Mouse (Mus musculus) MEL (cell line): Measurements from ENCODE around the gene Sgf29. TPM values are rescaled to one million over a fixed set of nuclear protein-coding genes. Genes with fewer than 3 reads are reported as not detected.

ENCODE experiments used
- DNase-seq: peaks from one replicate; pipeline ENCODE4 v3.0.0; 2011; ENCODE audit warnings: low read depth, low spot score
- H3K27ac ChIP-seq: 2 replicates; pipeline ENCODE4 v1.5.1; 2012; ENCODE audit warnings: low read depth, mild to moderate bottlenecking, control low read depth, low read length, moderate library complexity; ENCODE audit not compliant: control insufficient read depth
- H3K27me3 ChIP-seq, 2 experiments: fragments of 150-350 bp in 1 of 2; sonication (generic) in 1 of 2; 2 replicates each; pipeline ENCODE4 v1.6.1; 2012; ENCODE audit warnings: low read length in 2 of 2, mild to moderate bottlenecking in 2 of 2, improper control_type of control experiment in 1 of 2, moderate library complexity in 1 of 2; ENCODE audit not compliant: insufficient read depth in 2 of 2, control insufficient read depth in 1 of 2
- H3K36me3 ChIP-seq, 2 experiments: 2 replicates each; pipeline ENCODE4 v1.6.1; 2012 to 2014; ENCODE audit warnings: low read length in 2 of 2, improper control_type of control experiment in 1 of 2, inconsistent platforms in 1 of 2, mild to moderate bottlenecking in 1 of 2; ENCODE audit not compliant: insufficient read depth in 2 of 2, control insufficient read depth in 1 of 2
- H3K4me1 ChIP-seq, 2 experiments: fragments of 150-350 bp in 1 of 2; sonication (generic) in 1 of 2; 2 replicates each; pipeline ENCODE4 v1.6.1; 2012; ENCODE audit warnings: low read length in 2 of 2, improper control_type of control experiment in 1 of 2, mild to moderate bottlenecking in 1 of 2; ENCODE audit not compliant: insufficient read depth in 2 of 2, control insufficient read depth in 1 of 2
- H3K4me3 ChIP-seq, 2 experiments: fragments of 150-350 bp in 1 of 2; sonication (generic) in 1 of 2; 2 replicates each; pipeline ENCODE4 v1.5.1; 2012; ENCODE audit warnings: low read depth in 2 of 2, low read length in 2 of 2, mild to moderate bottlenecking in 2 of 2, moderate library complexity in 2 of 2, control low read depth in 1 of 2, improper control_type of control experiment in 1 of 2; ENCODE audit not compliant: control insufficient read depth in 1 of 2, insufficient read depth in 1 of 2
- H3K79me2 ChIP-seq: 2 replicates; pipeline ENCODE4 v1.6.1; 2012; ENCODE audit warnings: mild to moderate bottlenecking, low read length, moderate library complexity; ENCODE audit not compliant: control insufficient read depth, poor library complexity, insufficient read depth
- H3K9ac ChIP-seq: 2 replicates; pipeline ENCODE4 v1.6.1; 2012; ENCODE audit warnings: low read depth, mild to moderate bottlenecking, control low read depth, low read length, moderate library complexity; ENCODE audit not compliant: control insufficient read depth, poor library complexity, severe bottlenecking
- H3K9me3 ChIP-seq: fragments of 150-350 bp; sonication (generic); replicated peaks from 2 replicates; pipeline ENCODE4 v1.6.1; 2012; ENCODE audit warnings: mild to moderate bottlenecking, low read length, improper control_type of control experiment, moderate library complexity; ENCODE audit not compliant: insufficient read depth
- BHLHE40 ChIP-seq: IDR thresholded peaks from 2 replicates; pipeline ENCODE4 v1.6.1; 2012; ENCODE audit warnings: low read depth, mild to moderate bottlenecking, inconsistent platforms, low read length, improper control_type of control experiment, borderline replicate concordance
- CHD1 ChIP-seq: IDR thresholded peaks from 2 replicates; pipeline ENCODE4 v1.6.1; 2012; ENCODE audit warnings: low read depth, mild to moderate bottlenecking, inconsistent platforms, low read length, improper control_type of control experiment
- CTCF ChIP-seq, 3 experiments: IDR thresholded peaks in 2 of 3; conservative IDR thresholded peaks in 1 of 3; 2 replicates each; pipeline ENCODE4 v1.5.1; 2011 to 2012; ENCODE audit warnings: low read length in 3 of 3, low read depth in 2 of 3, mild to moderate bottlenecking in 2 of 3, improper control_type of control experiment in 1 of 3, inconsistent platforms in 1 of 3, mixed read lengths in 1 of 3, moderate library complexity in 1 of 3; ENCODE audit not compliant: control insufficient read depth in 1 of 3, insufficient read depth in 1 of 3, poor library complexity in 1 of 3, severe bottlenecking in 1 of 3
- E2F4 ChIP-seq: IDR thresholded peaks from 2 replicates; pipeline ENCODE4 v1.6.1; 2011; ENCODE audit warnings: low read depth, low read length, improper control_type of control experiment, borderline replicate concordance
- ELF1 ChIP-seq: IDR thresholded peaks from 2 replicates; pipeline ENCODE4 v1.6.1; 2014; ENCODE audit warnings: low read depth, mild to moderate bottlenecking, inconsistent platforms, low read length, improper control_type of control experiment, moderate library complexity
- EP300 ChIP-seq, 2 experiments: IDR thresholded peaks; 2 replicates each; pipeline ENCODE4 v1.6.1; 2011; ENCODE audit warnings: improper control_type of control experiment in 2 of 2, low read length in 2 of 2, low read depth in 1 of 2, mild to moderate bottlenecking in 1 of 2
- ETS1 ChIP-seq: IDR thresholded peaks from 2 replicates; pipeline ENCODE4 v1.6.1; 2012; ENCODE audit warnings: low read depth, mild to moderate bottlenecking, inconsistent platforms, low read length, improper control_type of control experiment, moderate library complexity
- GABPA ChIP-seq: IDR thresholded peaks from 2 replicates; pipeline ENCODE4 v1.6.1; 2012; ENCODE audit warnings: low read depth, mild to moderate bottlenecking, inconsistent platforms, low read length, improper control_type of control experiment, moderate library complexity
- GATA1 ChIP-seq: IDR thresholded peaks from 2 replicates; pipeline ENCODE4 v1.6.1; 2011; ENCODE audit warnings: low read depth, low read length, improper control_type of control experiment
- HCFC1 ChIP-seq: IDR thresholded peaks from 2 replicates; pipeline ENCODE4 v1.6.1; 2012; ENCODE audit warnings: low read depth, mild to moderate bottlenecking, inconsistent platforms, low read length, improper control_type of control experiment, moderate library complexity
- JUND ChIP-seq: IDR thresholded peaks from 2 replicates; pipeline ENCODE4 v1.6.1; 2011; ENCODE audit warnings: low read depth, mild to moderate bottlenecking, improper control_type of control experiment, low read length
- KAT2A ChIP-seq: conservative IDR thresholded peaks from 2 replicates; pipeline ENCODE4 v1.6.1; 2012; ENCODE audit warnings: low read depth, low read length, improper control_type of control experiment, inconsistent platforms
- MAFK ChIP-seq: IDR thresholded peaks from 2 replicates; pipeline ENCODE4 v1.6.1; 2011; ENCODE audit warnings: low read depth, mild to moderate bottlenecking, low read length, improper control_type of control experiment, borderline replicate concordance
- MAZ ChIP-seq: IDR thresholded peaks from 2 replicates; pipeline ENCODE4 v1.6.1; 2012; ENCODE audit warnings: low read depth, mild to moderate bottlenecking, inconsistent platforms, low read length, improper control_type of control experiment
- MEF2A ChIP-seq: IDR thresholded peaks from 2 replicates; pipeline ENCODE4 v1.6.1; 2014; ENCODE audit warnings: low read depth, mild to moderate bottlenecking, inconsistent platforms, low read length, improper control_type of control experiment; ENCODE audit not compliant: poor library complexity, insufficient replicate concordance, severe bottlenecking; ENCODE audit errors: extremely low read depth
- MXI1 ChIP-seq: IDR thresholded peaks from 2 replicates; pipeline ENCODE4 v1.6.1; 2011; ENCODE audit warnings: mild to moderate bottlenecking, low read depth, low read length, improper control_type of control experiment
- MYC ChIP-seq: IDR thresholded peaks from 2 replicates; pipeline ENCODE4 v1.6.1; 2011; ENCODE audit warnings: low read depth, mild to moderate bottlenecking, low read length, improper control_type of control experiment, moderate library complexity
- NRF1 ChIP-seq: IDR thresholded peaks from 2 replicates; pipeline ENCODE4 v1.6.1; 2014; ENCODE audit warnings: low read depth, mild to moderate bottlenecking, inconsistent platforms, low read length, improper control_type of control experiment, moderate library complexity; ENCODE audit not compliant: poor library complexity, insufficient read depth, severe bottlenecking
- POLR2A ChIP-seq, 2 experiments: IDR thresholded peaks; 2 replicates each; pipeline ENCODE4 v1.6.1; 2011 to 2012; ENCODE audit warnings: low read length in 2 of 2, mild to moderate bottlenecking in 2 of 2, control low read depth in 1 of 2, improper control_type of control experiment in 1 of 2, low read depth in 1 of 2, moderate library complexity in 1 of 2; ENCODE audit not compliant: control insufficient read depth in 1 of 2, insufficient read depth in 1 of 2, poor library complexity in 1 of 2
- POLR2AphosphoS5 ChIP-seq: IDR thresholded peaks from 2 replicates; pipeline ENCODE4 v1.6.1; 2012; ENCODE audit warnings: low read depth, borderline replicate concordance, mild to moderate bottlenecking, inconsistent platforms, low read length, moderate library complexity, mixed read lengths
- RAD21 ChIP-seq: IDR thresholded peaks from 2 replicates; pipeline ENCODE4 v1.6.1; 2011; ENCODE audit warnings: mild to moderate bottlenecking, low read depth, low read length, improper control_type of control experiment
- SIN3A ChIP-seq: IDR thresholded peaks from 2 replicates; pipeline ENCODE4 v1.6.1; 2012; ENCODE audit warnings: low read length, improper control_type of control experiment, inconsistent platforms
- SMC3 ChIP-seq: IDR thresholded peaks from 2 replicates; pipeline ENCODE4 v1.6.1; 2011; ENCODE audit warnings: low read depth, low read length, improper control_type of control experiment
- TAL1 ChIP-seq: IDR thresholded peaks from 2 replicates; pipeline ENCODE4 v1.6.1; 2012; ENCODE audit warnings: mild to moderate bottlenecking, inconsistent platforms, low read length, moderate library complexity, mixed read lengths
- TBP ChIP-seq: IDR thresholded peaks from 2 replicates; pipeline ENCODE4 v1.8.0; 2011; ENCODE audit warnings: low read depth, low read length, improper control_type of control experiment
- TCF12 ChIP-seq: IDR thresholded peaks from 2 replicates; pipeline ENCODE4 v1.6.1; 2014; ENCODE audit warnings: low read depth, mild to moderate bottlenecking, inconsistent platforms, low read length, improper control_type of control experiment, moderate library complexity
- USF1 ChIP-seq: IDR thresholded peaks from 2 replicates; pipeline ENCODE4 v1.6.1; 2014; ENCODE audit warnings: low read depth, mild to moderate bottlenecking, inconsistent platforms, low read length, improper control_type of control experiment, moderate library complexity
- USF2 ChIP-seq, 2 experiments: IDR thresholded peaks; 2 replicates each; pipeline ENCODE4 v1.6.1; 2011 to 2012; ENCODE audit warnings: improper control_type of control experiment in 2 of 2, low read length in 2 of 2, borderline replicate concordance in 1 of 2, inconsistent platforms in 1 of 2, low read depth in 1 of 2, mild to moderate bottlenecking in 1 of 2; ENCODE audit not compliant: insufficient read depth in 1 of 2
- ZC3H11A ChIP-seq: IDR thresholded peaks from 2 replicates; pipeline ENCODE4 v1.6.1; 2012; ENCODE audit warnings: low read depth, mild to moderate bottlenecking, inconsistent platforms, low read length, improper control_type of control experiment
- ZMIZ1 ChIP-seq: IDR thresholded peaks from 2 replicates; pipeline ENCODE4 v1.6.1; 2012; ENCODE audit warnings: low read depth, mild to moderate bottlenecking, inconsistent platforms, low read length, improper control_type of control experiment, moderate library complexity
- ZNF384 ChIP-seq: IDR thresholded peaks from 2 replicates; pipeline ENCODE4 v1.6.1; 2012; ENCODE audit warnings: low read depth, mild to moderate bottlenecking, inconsistent platforms, low read length, improper control_type of control experiment
- polyA plus RNA-seq, 2 experiments: library from polyadenylated mRNA; stranded (reverse) in 1 of 2; unstranded in 1 of 2; fragments of >175 nt in 1 of 2; fragments of >200 nt in 1 of 2; gene quantifications; 2 replicates each; pipeline versions ENCODE4 v1.2.1 to v1.2.4; 2012; ENCODE audit warnings: low replicate concordance in 2 of 2, low read depth in 1 of 2; ENCODE audit not compliant: insufficient read length in 2 of 2, insufficient read depth in 1 of 2, missing spikeins in 1 of 2
- total RNA-seq: library from RNA; depleted of rRNA; stranded (reverse); fragments of 300-350 nt; gene quantifications from 2 replicates; pipeline ENCODE4 v1.2.3, GENCODE M21; 2012

Sgf29 gene
- total and polyA plus RNA-seq, 3 experiments: 81.7 to 117 TPM; not detected in 1

GRCm38 (mm10) chr7:126693256-126693655 lies 44.1 kb downstream of the Sgf29 start:
- H3K4me3 ChIP-seq: no peak overlapping the region
- no peak overlapping the region for H3K27ac ChIP-seq
- H3K36me3 ChIP-seq: peaks cover 0 to 12% of the 10 kb centered on the region in 2 experiments; a peak in 2 of 4 replicates
- no peak overlapping the region for H3K9ac ChIP-seq
- no peaks in the 10 kb centered on the region for H3K27me3 ChIP-seq
- H3K4me1 ChIP-seq: peaks cover 0 to 11% of the 10 kb centered on the region in 2 experiments; a peak in 2 of 4 replicates
- peak; percentile 92 for DNase-seq
- H3K9me3 ChIP-seq: no peaks in the 10 kb centered on the region
- TF ChIP-seq MAFK: 0 out of 2 replicates have a peak, but pooled peaks have one; percentile 57
- TF ChIP-seq HCFC1: peak; percentile 54
- TF ChIP-seq POLR2AphosphoS5: no peak
- no peak for TF ChIP-seq MAZ
- no peak for TF ChIP-seq GATA1
- TF ChIP-seq ELF1: peak; percentile 53
- TF ChIP-seq ETS1: 0 out of 2 replicates have a peak, but pooled peaks have one; percentile 21
- TF ChIP-seq ZC3H11A: peak; percentile 90
- no peak for TF ChIP-seq CHD1
- TF ChIP-seq TCF12: no peak
- TF ChIP-seq USF1: no peak
- TF ChIP-seq CTCF (IDR thresholded peaks at IDR 0.05 in 2 of 3, conservative IDR thresholded peaks at IDR 0.05 in 1 of 3; ENCODE audit: control insufficient read depth in 1 of 3, insufficient read depth in 1 of 3, low read depth in 2 of 3, low read length in 3 of 3, poor library complexity in 1 of 3, severe bottlenecking in 1 of 3): peak; percentile 82 to 98 (median 90)
- TF ChIP-seq EP300 (IDR thresholded peaks at IDR 0.05; ENCODE audit: low read depth in 1 of 2, low read length in 2 of 2): no peak
- TF ChIP-seq E2F4: no peak
- peak; percentile 76 for TF ChIP-seq SIN3A
- TF ChIP-seq GABPA: no peak
- peak; percentile 99 for TF ChIP-seq RAD21
- 0 out of 2 replicates have a peak, but pooled peaks have one; percentile 41 for TF ChIP-seq MYC
- TF ChIP-seq ZMIZ1: no peak
- TF ChIP-seq POLR2A (IDR thresholded peaks at IDR 0.05; ENCODE audit: control insufficient read depth in 1 of 2, insufficient read depth in 1 of 2, low read depth in 1 of 2, low read length in 2 of 2, poor library complexity in 1 of 2): no peak
- TF ChIP-seq NRF1: no peak
- peak; percentile 77 for TF ChIP-seq ZNF384
- TF ChIP-seq BHLHE40: no peak
- no peak for TF ChIP-seq KAT2A
- TF ChIP-seq TBP: no peak
- no peak for TF ChIP-seq TAL1
- 0 out of 2 replicates have a peak, but pooled peaks have one; percentile 48 for TF ChIP-seq JUND
- no peak for TF ChIP-seq USF2 (IDR thresholded peaks at IDR 0.05; ENCODE audit: borderline replicate concordance in 1 of 2, insufficient read depth in 1 of 2, low read depth in 1 of 2, low read length in 2 of 2)
- peak; percentile 50; the same call in 1 of the 2 replicates for TF ChIP-seq MXI1
- TF ChIP-seq SMC3: peak; percentile 89
- no peak for TF ChIP-seq MEF2A
- peaks cover 21% of the 10 kb centered on the region for H3K79me2 ChIP-seq
